Mouse (Mus musculus) embryonic fibroblast, embryonic 13.5 days (primary cell): Measurements from ENCODE around the gene Rras.

Source experiments
- CTCF ChIP-seq: IDR thresholded peaks from 2 replicates; pipeline ENCODE4 v1.5.1; 2011; ENCODE audit warnings: mild to moderate bottlenecking, control low read depth, low read length, moderate library complexity, borderline replicate concordance; ENCODE audit not compliant: insufficient read depth
- POLR2A ChIP-seq: IDR thresholded peaks from 2 replicates; pipeline ENCODE4 v1.6.1; 2011; ENCODE audit warnings: low read depth, mild to moderate bottlenecking, control low read depth, low read length, moderate library complexity

- TF ChIP-seq CTCF (no peak), POLR2A (no peak)
These were observed 42.7 kb upstream of the Rras start for GRCm38 (mm10) chr7:44975117-44975419.
